Mouse (Mus musculus): ENCODE measurements at regions not wholly inside any gene's neighbourhood (a gene's known extent, or its start where the extent isn't known, plus 50 kb on each side); places are given as distances from the start of the nearest gene placed in this dataset.

GRCm38 (mm10) chr14:79878285-79879019 lies 105.4 kb upstream of the Olfm4 start:
- Histone ChIP-seq H3K36me3 (ENCODE audit: control insufficient read depth, insufficient read depth, low read length) (no peaks in the 10 kb centered on the region), H3K27me3 (ENCODE audit: control insufficient read depth, insufficient read depth, low read length) (peaks cover 13% of the 10 kb centered on the region), H3K4me2 (ENCODE audit: low read depth) (no peak overlapping the region), H3K9me3 (ENCODE audit: control insufficient read depth, low read length) (no peaks in the 10 kb centered on the region), H3K9ac (ENCODE audit: low read length) (no peak overlapping the region), H3K4me1 (ENCODE audit: control insufficient read depth, insufficient read depth, low read length) (peaks cover 31% of the 10 kb centered on the region), H3K4me3 (ENCODE audit: low read depth, low read length) (no peak overlapping the region), H3K27ac (ENCODE audit: low read depth, low read length) (no peak overlapping the region)
- no peak for ATAC-seq (ENCODE audit: insufficient read depth, low FRiP score, low TSS enrichment)
- 56% methylated on average over 17 of the region's 17 CpGs for WGBS
- peak; percentile 35 for DNase-seq (ENCODE audit: low spot score)

- Histone ChIP-seq H3K4me3 (ENCODE audit: low read depth, low read length) (no peak overlapping the region), H3K4me2 (ENCODE audit: low read depth) (no peak overlapping the region), H3K9me3 (ENCODE audit: control insufficient read depth, low read length) (no peaks in the 10 kb centered on the region), H3K27me3 (ENCODE audit: control insufficient read depth, insufficient read depth, low read length) (peaks cover 7% of the 10 kb centered on the region), H3K4me1 (ENCODE audit: control insufficient read depth, insufficient read depth, low read length) (peaks cover 12% of the 10 kb centered on the region), H3K36me3 (ENCODE audit: control insufficient read depth, insufficient read depth, low read length) (no peaks in the 10 kb centered on the region), H3K9ac (ENCODE audit: low read length) (no peak overlapping the region), H3K27ac (ENCODE audit: low read depth, low read length) (no peak overlapping the region)
- DNase-seq (ENCODE audit: low spot score), result peak; percentile 41
- WGBS, result 21% methylated on average over 13 of the region's 13 CpGs
- peak; percentile 48 for ATAC-seq (ENCODE audit: insufficient read depth, low FRiP score, low TSS enrichment)
These were observed 102.0 kb upstream of the Pcdh8 start for GRCm38 (mm10) chr14:79873062-79873461.

- no peak overlapping the region for H3K4me3 ChIP-seq (ENCODE audit: low read depth, low read length)
- WGBS, result 0% methylated on average over 1 of the region's 1 CpGs
- ATAC-seq (ENCODE audit: insufficient read depth, low FRiP score, low TSS enrichment), result peak; percentile 67; the same call in 1 of the 2 replicates
- no peaks in the 10 kb centered on the region for H3K9me3 ChIP-seq (ENCODE audit: control insufficient read depth, low read length)
- no peak overlapping the region for H3K4me2 ChIP-seq (ENCODE audit: low read depth)
- H3K27me3 ChIP-seq (ENCODE audit: control insufficient read depth, insufficient read depth, low read length), result peaks cover 3% of the 10 kb centered on the region
- no peak overlapping the region for H3K27ac ChIP-seq (ENCODE audit: low read depth, low read length)
- no peaks in the 10 kb centered on the region for H3K36me3 ChIP-seq (ENCODE audit: control insufficient read depth, insufficient read depth, low read length)
- DNase-seq (ENCODE audit: low spot score), result peak; percentile 43
- H3K9ac ChIP-seq (ENCODE audit: low read length), result no peak overlapping the region
- peaks cover 12% of the 10 kb centered on the region for H3K4me1 ChIP-seq (ENCODE audit: control insufficient read depth, insufficient read depth, low read length)
These were observed 101.3 kb upstream of the Pcdh8 start for GRCm38 (mm10) chr14:79872430-79872829.

GRCm38 (mm10) chr14:79869325-79869724 lies 98.2 kb upstream of the Pcdh8 start:
- ATAC-seq (ENCODE audit: insufficient read depth, low FRiP score, low TSS enrichment), result no peak
- WGBS, result 74% methylated on average over 1 of the region's 1 CpGs
- Histone ChIP-seq H3K27me3 (ENCODE audit: control insufficient read depth, insufficient read depth, low read length) (no peaks in the 10 kb centered on the region), H3K9ac (ENCODE audit: low read length) (no peak overlapping the region), H3K27ac (ENCODE audit: low read depth, low read length) (no peak overlapping the region), H3K36me3 (ENCODE audit: control insufficient read depth, insufficient read depth, low read length) (no peaks in the 10 kb centered on the region), H3K4me2 (ENCODE audit: low read depth) (no peak overlapping the region), H3K4me1 (ENCODE audit: control insufficient read depth, insufficient read depth, low read length) (peaks cover 12% of the 10 kb centered on the region), H3K9me3 (ENCODE audit: control insufficient read depth, low read length) (no peaks in the 10 kb centered on the region), H3K4me3 (ENCODE audit: low read depth, low read length) (no peak overlapping the region)
- no peak for DNase-seq (ENCODE audit: low spot score)

- H3K9me3 ChIP-seq (ENCODE audit: control insufficient read depth, low read length), result no peaks in the 10 kb centered on the region
- no peak overlapping the region for H3K9ac ChIP-seq (ENCODE audit: low read length)
- no peaks in the 10 kb centered on the region for H3K27me3 ChIP-seq (ENCODE audit: control insufficient read depth, insufficient read depth, low read length)
- no peak overlapping the region for H3K27ac ChIP-seq (ENCODE audit: low read depth, low read length)
- H3K4me1 ChIP-seq (ENCODE audit: control insufficient read depth, insufficient read depth, low read length), result no peaks in the 10 kb centered on the region
- H3K36me3 ChIP-seq (ENCODE audit: control insufficient read depth, insufficient read depth, low read length), result no peaks in the 10 kb centered on the region
- no peak for ATAC-seq (ENCODE audit: insufficient read depth, low FRiP score, low TSS enrichment)
- no peak overlapping the region for H3K4me3 ChIP-seq (ENCODE audit: low read depth, low read length)
- no peak for DNase-seq (ENCODE audit: low spot score)
- WGBS, result 89% methylated on average over 7 of the region's 7 CpGs
- no peak overlapping the region for H3K4me2 ChIP-seq (ENCODE audit: low read depth)
These were observed 85.1 kb upstream of the Pcdh8 start for GRCm38 (mm10) chr14:79856245-79856644.

- WGBS, result 91% methylated on average over 5 of the region's 5 CpGs
- DNase-seq (ENCODE audit: low spot score) (no peak), ATAC-seq (ENCODE audit: insufficient read depth, low FRiP score, low TSS enrichment) (no peak)
- Histone ChIP-seq H3K9me3 (ENCODE audit: control insufficient read depth, low read length) (no peaks in the 10 kb centered on the region), H3K36me3 (ENCODE audit: control insufficient read depth, insufficient read depth, low read length) (no peaks in the 10 kb centered on the region), H3K4me1 (ENCODE audit: control insufficient read depth, insufficient read depth, low read length) (no peaks in the 10 kb centered on the region), H3K9ac (ENCODE audit: low read length) (no peak overlapping the region), H3K27me3 (ENCODE audit: control insufficient read depth, insufficient read depth, low read length) (no peaks in the 10 kb centered on the region), H3K27ac (ENCODE audit: low read depth, low read length) (no peak overlapping the region), H3K4me3 (ENCODE audit: low read depth, low read length) (no peak overlapping the region), H3K4me2 (ENCODE audit: low read depth) (no peak overlapping the region)
These were observed 83.1 kb upstream of the Pcdh8 start for GRCm38 (mm10) chr14:79854216-79854615.

- 75% methylated on average over 10 of the region's 10 CpGs for WGBS
- Histone ChIP-seq H3K4me1 (ENCODE audit: control insufficient read depth, insufficient read depth, low read length) (no peaks in the 10 kb centered on the region), H3K27me3 (ENCODE audit: control insufficient read depth, insufficient read depth, low read length) (no peaks in the 10 kb centered on the region), H3K9me3 (ENCODE audit: control insufficient read depth, low read length) (no peaks in the 10 kb centered on the region), H3K27ac (ENCODE audit: low read depth, low read length) (no peak overlapping the region), H3K9ac (ENCODE audit: low read length) (no peak overlapping the region), H3K36me3 (ENCODE audit: control insufficient read depth, insufficient read depth, low read length) (no peaks in the 10 kb centered on the region), H3K4me3 (ENCODE audit: low read depth, low read length) (no peak overlapping the region), H3K4me2 (ENCODE audit: low read depth) (no peak overlapping the region)
- DNase-seq (ENCODE audit: low spot score) (no peak), ATAC-seq (ENCODE audit: insufficient read depth, low FRiP score, low TSS enrichment) (no peak)
These were observed 81.6 kb upstream of the Pcdh8 start for GRCm38 (mm10) chr14:79852683-79853082.

- whole genome bisulfite sequencing, result 83% methylated on average over 7 of the region's 7 CpGs
These were observed 80.7 kb upstream of the Pcdh8 start for GRCm38 (mm10) chr14:79851795-79852194.

GRCm38 (mm10) chr14:79851231-79851630 lies 80.1 kb upstream of the Pcdh8 start:
- 83% methylated on average over 10 of the region's 10 CpGs for WGBS
- no peak overlapping the region for H3K4me2 ChIP-seq (ENCODE audit: low read depth)
- no peaks in the 10 kb centered on the region for H3K9me3 ChIP-seq (ENCODE audit: control insufficient read depth, low read length)
- no peak overlapping the region for H3K4me3 ChIP-seq (ENCODE audit: low read depth, low read length)
- no peaks in the 10 kb centered on the region for H3K36me3 ChIP-seq (ENCODE audit: control insufficient read depth, insufficient read depth, low read length)
- ATAC-seq (ENCODE audit: insufficient read depth, low FRiP score, low TSS enrichment) (no peak), DNase-seq (ENCODE audit: low spot score) (no peak)
- H3K4me1 ChIP-seq (ENCODE audit: control insufficient read depth, insufficient read depth, low read length), result no peaks in the 10 kb centered on the region
- no peak overlapping the region for H3K9ac ChIP-seq (ENCODE audit: low read length)
- H3K27ac ChIP-seq (ENCODE audit: low read depth, low read length), result no peak overlapping the region
- no peaks in the 10 kb centered on the region for H3K27me3 ChIP-seq (ENCODE audit: control insufficient read depth, insufficient read depth, low read length)

More at GRCm38 (mm10) chr14:79851795-79852194, 80.7 kb upstream of the Pcdh8 start:
- Histone ChIP-seq H3K36me3 (ENCODE audit: control insufficient read depth, insufficient read depth, low read length) (no peaks in the 10 kb centered on the region), H3K9ac (ENCODE audit: low read length) (no peak overlapping the region), H3K9me3 (ENCODE audit: control insufficient read depth, low read length) (no peaks in the 10 kb centered on the region), H3K4me3 (ENCODE audit: low read depth, low read length) (no peak overlapping the region), H3K4me2 (ENCODE audit: low read depth) (no peak overlapping the region), H3K4me1 (ENCODE audit: control insufficient read depth, insufficient read depth, low read length) (no peaks in the 10 kb centered on the region), H3K27ac (ENCODE audit: low read depth, low read length) (no peak overlapping the region), H3K27me3 (ENCODE audit: control insufficient read depth, insufficient read depth, low read length) (no peaks in the 10 kb centered on the region)
- DNase-seq (ENCODE audit: low spot score) (no peak), ATAC-seq (ENCODE audit: insufficient read depth, low FRiP score, low TSS enrichment) (no peak)
